Mouse (Mus musculus) bone marrow, adult 2 months (tissue): ENCODE measurements around the gene Tulp1. TPM values are rescaled to one million over a fixed set of nuclear protein-coding genes. Genes with fewer than 3 reads are reported as not detected.
"Not testable (repeated sequence)": the region's sequence is repeated elsewhere in the genome, so short reads cannot be mapped to it uniquely, and the experiment has no call there.

Source experiments
- H3K27ac ChIP-seq: fragments of 200-500 bp; 2 replicates; pipeline ENCODE4 v1.5.1; 2012; ENCODE audit warnings: low read depth, mild to moderate bottlenecking, control low read depth, inconsistent platforms, low read length; ENCODE audit not compliant: control insufficient read depth, poor library complexity, insufficient read depth
- H3K4me1 ChIP-seq: fragments of 200-500 bp; 2 replicates; pipeline ENCODE4 v1.6.1; 2011; ENCODE audit warnings: low read length; ENCODE audit not compliant: control insufficient read depth, insufficient read depth
- H3K4me3 ChIP-seq: fragments of 200-500 bp; replicated peaks from 2 replicates; pipeline ENCODE3; 2011; ENCODE audit warnings: mild to moderate bottlenecking, low read depth, low read length, control low read depth; ENCODE audit not compliant: control insufficient read depth
- CTCF ChIP-seq: fragments of 200-500 bp; IDR thresholded peaks from 2 replicates; pipeline ENCODE4 v1.5.1; 2011; ENCODE audit warnings: low read length, control low read depth; ENCODE audit not compliant: control insufficient read depth, insufficient read depth
- POLR2A ChIP-seq: fragments of 200-500 bp; IDR thresholded peaks from 2 replicates; pipeline ENCODE4 v1.6.1; 2011; ENCODE audit warnings: low read depth, mild to moderate bottlenecking, control low read depth, low read length, borderline replicate concordance; ENCODE audit not compliant: control insufficient read depth
- WGBS: fragments of 180-500 bp; shearing (Covaris S2); methylation state at CpG from one replicate; pipeline ENCODE4 v1.1.7; 2018; 5-methylcytosine and 5-hydroxymethylcytosine counted together
- polyA plus RNA-seq: library from polyadenylated mRNA; stranded (reverse); fragments of >200 nt; gene quantifications from 2 replicates; pipeline ENCODE4 v1.2.4, GENCODE M21; 2011; ENCODE audit warnings: low replicate concordance; ENCODE audit not compliant: missing spikeins, insufficient read depth, insufficient read length

The Tulp1 gene
- polyA plus RNA-seq, 1 experiment = 7.8 TPM

DNA sequence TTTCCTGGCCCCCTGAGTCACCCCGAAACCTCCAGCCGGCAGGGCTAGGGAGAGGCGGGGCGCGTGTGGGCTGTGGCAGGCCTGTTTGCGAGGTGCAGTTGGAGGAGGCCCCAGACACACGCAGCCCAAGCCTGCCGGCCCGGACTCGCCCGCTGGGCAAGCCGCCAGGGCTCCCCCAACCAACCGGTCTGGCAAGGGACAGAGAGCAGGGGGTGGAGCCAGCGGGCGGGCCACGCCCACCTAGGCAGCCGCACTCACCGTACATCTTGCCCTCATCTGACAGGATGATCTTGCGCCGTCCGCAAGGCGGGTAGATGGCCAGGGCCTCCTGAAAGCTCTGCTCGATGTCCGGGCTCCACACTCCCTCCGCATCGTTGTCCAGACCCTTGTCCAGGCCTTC is 23.9 kb downstream of the Tulp1 start:
- no peaks in the 10 kb centered on the region for H3K4me1 ChIP-seq
- TF ChIP-seq CTCF (no peak), POLR2A (no peak)

DNA sequence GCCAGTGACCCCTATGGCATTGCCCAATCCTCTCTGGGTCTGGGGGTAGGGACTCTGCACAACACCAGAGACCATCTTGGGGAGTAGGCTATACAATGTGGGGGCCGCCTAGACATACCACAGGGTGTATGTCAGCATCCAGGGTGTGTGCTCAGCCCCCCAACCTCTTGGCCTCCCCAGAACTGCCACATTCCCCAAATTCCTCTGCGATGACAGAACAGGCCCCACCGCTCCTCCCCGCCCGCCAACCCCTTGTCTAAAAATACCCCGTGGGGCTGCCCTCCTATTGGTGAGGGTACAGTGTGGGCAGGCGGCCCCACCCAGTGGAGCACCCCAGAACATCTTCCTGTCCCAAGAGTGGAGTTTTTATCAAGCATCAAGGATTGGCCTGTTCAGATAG is 24.4 kb downstream of the Tulp1 start:
- Histone ChIP-seq H3K27ac (no peak overlapping the region), H3K4me3 (no peak overlapping the region), H3K4me1 (no peaks in the 10 kb centered on the region)
- 54% methylated on average over 7 of the region's 7 CpGs for WGBS
- no peak for TF ChIP-seq CTCF
- no peak for TF ChIP-seq POLR2A

More for the DNA sequence above, 23.9 kb downstream of the Tulp1 start:
- Histone ChIP-seq H3K27ac (no peak overlapping the region), H3K4me3 (no peak overlapping the region)
- WGBS = 19% methylated on average over 26 of the region's 26 CpGs

DNA sequence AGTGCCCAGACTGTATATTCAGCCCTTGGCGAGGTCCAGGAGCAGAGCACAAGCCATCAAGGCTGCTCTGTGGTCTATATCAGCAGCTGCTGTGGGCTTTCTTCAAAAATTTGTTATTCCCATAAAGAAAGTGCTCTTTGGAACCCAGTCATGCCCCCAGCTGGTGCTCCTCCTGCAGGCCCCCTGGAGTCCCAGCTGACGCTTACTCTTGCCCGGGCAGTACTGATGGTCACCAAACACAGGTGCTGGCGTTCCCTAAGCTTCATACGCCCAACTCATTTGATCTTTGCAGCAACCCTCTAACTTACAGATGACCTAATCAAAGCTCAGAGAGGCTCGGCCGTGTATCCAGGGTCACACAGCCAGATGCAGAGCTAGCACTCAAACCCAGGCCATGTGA is 27.5 kb downstream of the Tulp1 start:
- 84% methylated on average over 7 of the region's 7 CpGs for WGBS
- no peaks in the 10 kb centered on the region for H3K4me1 ChIP-seq
- TF ChIP-seq CTCF (no peak), POLR2A (no peak)
- H3K27ac ChIP-seq = no peak overlapping the region
- no peak overlapping the region for H3K4me3 ChIP-seq

GRCm38 (mm10) chr17:28335267-28335666 is 29.8 kb downstream of the Tulp1 start:
- Histone ChIP-seq H3K4me1 (no peaks in the 10 kb centered on the region), H3K4me3 (no peak overlapping the region), H3K27ac (no peak overlapping the region)
- WGBS = 84% methylated on average over 10 of the region's 10 CpGs
- TF ChIP-seq CTCF (no peak), POLR2A (no peak)

GRCm38 (mm10) chr17:28332915-28333546 is 32.0 kb downstream of the Tulp1 start:
- TF ChIP-seq CTCF = no peak
- no peak for TF ChIP-seq POLR2A
- H3K4me1 ChIP-seq = 0 out of 2 replicates have a peak, but pooled peaks cover under 1% of the 10 kb centered on the region
- 17% methylated on average over 31 of the region's 31 CpGs for WGBS
- no peak overlapping the region for H3K4me3 ChIP-seq
- no peak overlapping the region for H3K27ac ChIP-seq

DNA sequence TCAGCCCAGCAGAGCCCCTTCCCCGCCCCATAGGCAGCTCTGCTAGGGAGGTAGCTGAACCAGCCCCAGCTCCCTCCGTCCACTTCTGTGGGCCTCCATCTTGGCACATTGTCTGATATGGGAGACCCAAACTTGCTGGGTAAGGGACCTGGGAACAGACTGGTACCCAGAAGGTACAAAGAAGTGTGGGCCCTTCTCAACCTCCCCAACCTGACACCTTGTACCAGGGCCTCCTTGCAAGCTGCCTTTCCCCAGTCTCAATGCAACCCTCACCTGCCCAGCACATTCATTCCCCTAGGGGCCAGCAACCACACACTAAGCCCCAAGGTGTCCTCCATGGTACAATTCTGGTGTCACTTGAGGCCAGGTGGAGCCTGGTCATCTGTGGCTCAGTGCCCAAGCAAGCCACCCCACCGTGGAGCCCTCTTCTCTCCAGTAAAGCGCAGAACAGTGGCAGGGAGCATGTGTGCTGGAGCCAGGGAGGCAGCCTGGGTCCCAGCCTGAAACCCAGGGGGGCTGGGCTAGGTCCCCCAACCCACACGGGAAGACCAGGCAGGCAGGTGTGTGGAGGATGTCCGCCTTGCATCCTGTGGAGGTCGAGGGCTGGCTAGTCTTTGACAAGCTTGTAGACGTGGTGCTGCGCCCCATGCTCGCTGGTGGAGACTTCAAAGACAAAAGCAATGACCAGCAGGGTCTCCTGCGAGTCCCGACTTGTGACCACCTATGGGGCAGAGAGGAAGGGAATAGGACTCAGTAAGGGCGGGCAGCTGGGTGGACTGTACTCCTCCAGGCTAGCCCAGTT is 32.7 kb downstream of the Tulp1 start:
- H3K4me1 ChIP-seq = 0 out of 2 replicates have a peak, but pooled peaks cover 1% of the 10 kb centered on the region
- 46% methylated on average over 13 of the region's 13 CpGs for WGBS
- no peak overlapping the region for H3K27ac ChIP-seq
- H3K4me3 ChIP-seq = no peak overlapping the region
- TF ChIP-seq CTCF = no peak
- TF ChIP-seq POLR2A = no peak

DNA sequence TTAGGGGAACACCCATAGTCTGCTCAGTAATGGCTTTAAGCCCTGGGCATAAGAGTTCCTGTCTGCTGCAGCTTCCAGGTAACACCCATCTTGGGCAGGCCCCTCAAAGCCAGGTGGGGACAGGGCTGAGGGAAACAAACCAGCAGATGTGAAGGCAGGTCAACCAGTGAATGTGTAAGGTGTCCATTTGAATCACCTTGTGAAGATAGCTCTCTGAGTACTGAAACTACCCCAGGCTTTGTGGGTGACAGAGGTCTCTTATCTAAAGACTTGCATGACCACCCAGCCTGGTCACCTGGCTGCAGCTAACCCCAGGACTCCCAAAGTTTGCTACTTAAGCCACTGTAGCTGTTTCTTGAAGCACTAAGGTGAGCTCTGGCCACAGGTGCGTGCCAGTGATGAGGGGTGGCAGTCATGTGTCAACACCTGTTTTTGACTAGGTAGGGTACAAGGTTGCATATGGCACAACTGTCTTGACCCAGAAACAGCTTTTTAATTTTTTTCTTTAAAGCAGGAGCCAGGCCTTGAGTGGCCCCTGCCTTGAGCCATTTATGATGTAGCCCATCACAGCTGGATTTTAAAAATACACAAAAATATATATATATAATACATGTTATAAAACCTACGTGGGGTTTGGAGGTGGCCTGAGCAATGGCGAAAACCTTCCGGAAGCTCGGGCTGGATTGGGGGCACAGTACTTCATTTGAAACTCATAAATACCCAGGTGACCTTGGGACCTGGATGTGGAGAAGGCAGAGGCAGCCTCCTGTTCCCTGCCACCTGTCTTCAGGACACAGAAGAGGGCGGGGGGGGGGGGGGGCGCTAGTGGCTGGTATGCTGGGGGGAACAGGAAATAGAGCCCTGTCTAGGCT is 33.5 kb downstream of the Tulp1 start:
- H3K4me3 ChIP-seq = no peak overlapping the region
- WGBS = 54% methylated on average over 6 of the region's 7 CpGs
- TF ChIP-seq POLR2A = no peak
- TF ChIP-seq CTCF = no peak
- H3K4me1 ChIP-seq = 0 out of 2 replicates have a peak, but pooled peaks cover 1% of the 10 kb centered on the region
- H3K27ac ChIP-seq = no peak overlapping the region

- 82% methylated on average over 8 of the region's 8 CpGs for WGBS
- H3K4me1 ChIP-seq, H3K27ac ChIP-seq, H3K4me3 ChIP-seq: not testable (repeated sequence)
Measured at GRCm38 (mm10) chr17:28330590-28330989, 34.4 kb downstream of the Tulp1 start.
